In the genomic region with DNA sequence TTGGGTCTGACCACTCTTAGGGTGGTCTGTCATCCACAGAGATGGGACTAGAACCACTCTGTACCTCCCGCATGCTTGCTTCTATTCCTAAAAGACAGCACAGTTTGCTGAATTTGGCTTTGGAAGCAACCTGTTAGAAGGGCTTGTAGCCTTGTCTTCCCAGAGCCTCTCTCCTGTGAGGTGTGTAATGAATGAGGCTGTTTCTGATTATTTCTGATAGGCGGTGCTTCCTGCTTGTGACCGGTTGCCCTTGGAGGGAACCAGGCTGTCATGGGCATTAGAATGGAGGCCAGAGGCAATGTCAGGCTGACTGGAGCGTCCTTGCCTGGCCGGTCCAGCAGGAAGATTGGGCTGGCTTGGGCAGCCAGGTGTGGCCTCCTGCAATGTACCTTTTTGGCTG, we compare ENCODE assay signal across 8 mouse cellular contexts. TPM values are rescaled to one million over a fixed set of nuclear protein-coding genes. Genes with fewer than 3 reads are reported as not detected.
DNase-seq lines count a peak whose midpoint lies in the region; ATAC-seq and TF ChIP-seq lines count a peak whose summit lies in the region.
"Not testable (repeated sequence)": the region's sequence is repeated elsewhere in the genome, so short reads cannot be mapped to it uniquely, and the experiment has no call there.

No protein-coding gene starts in this region.

- H3K4me1 ChIP-seq in embryonic facial prominence, embryonic 15.5 days = peaks cover 43% of the 10 kb centered on the region
- peaks cover 49% of the 10 kb centered on the region for H3K4me1 ChIP-seq in heart, embryonic 10.5 days
- peaks cover 44% of the 10 kb centered on the region for H3K4me1 ChIP-seq in hindbrain, embryonic 15.5 days (replicated peaks)
- peaks cover 28% of the 10 kb centered on the region for H3K4me1 ChIP-seq in kidney, postnatal 0 days (replicated peaks; ENCODE audit: insufficient read depth, low read length)
- peaks cover 61 to 78% of the 10 kb centered on the region in 2 experiments for H3K4me1 ChIP-seq in liver, embryonic 14.5 days (replicated peaks; ENCODE audit: control insufficient read depth in 2 of 2, insufficient read depth in 2 of 2, low read length in 1 of 2)
- peaks cover 13% of the 10 kb centered on the region for H3K4me1 ChIP-seq in midbrain, embryonic 14.5 days (ENCODE audit: control insufficient read depth, insufficient read depth, low read length)
- H3K4me1 ChIP-seq in stomach, embryonic 15.5 days = peaks cover 35% of the 10 kb centered on the region

- H3K27ac ChIP-seq in embryonic facial prominence, embryonic 15.5 days (replicated peaks); midbrain, embryonic 14.5 days (replicated peaks; ENCODE audit: low read depth, low read length); stomach, embryonic 15.5 days: not testable (repeated sequence)
- H3K27ac ChIP-seq in heart, embryonic 10.5 days = peak overlapping the region; percentile 86
- H3K27ac ChIP-seq in hindbrain, embryonic 15.5 days (replicated peaks) = peak overlapping the region; percentile 23
- peak overlapping the region; percentile 60 for H3K27ac ChIP-seq in kidney, postnatal 0 days
- H3K27ac ChIP-seq in liver, embryonic 14.5 days = peak overlapping the region; percentile 83

- peak overlapping the region; percentile 94 for H3K4me2 ChIP-seq in embryonic facial prominence, embryonic 15.5 days (replicated peaks)
- H3K4me2 ChIP-seq in hindbrain, embryonic 15.5 days = peak overlapping the region; percentile 90
- peak overlapping the region; percentile 93 for H3K4me2 ChIP-seq in kidney, postnatal 0 days (ENCODE audit: low read length)
- H3K4me2 ChIP-seq in liver, embryonic 14.5 days (ENCODE audit: low read depth) = peak overlapping the region; percentile 99
- H3K4me2 ChIP-seq in midbrain, embryonic 14.5 days (ENCODE audit: low read length) = peak overlapping the region; percentile 93
- peak overlapping the region; percentile 96 for H3K4me2 ChIP-seq in stomach, embryonic 15.5 days

- H3K9me3 ChIP-seq in embryonic facial prominence, embryonic 15.5 days (replicated peaks); heart, embryonic 10.5 days; hindbrain, embryonic 15.5 days; kidney, postnatal 0 days (replicated peaks; ENCODE audit: low read length); liver, embryonic 14.5 days (ENCODE audit: control insufficient read depth, low read length); midbrain, embryonic 14.5 days (ENCODE audit: control insufficient read depth, low read length); stomach, embryonic 15.5 days: not testable (repeated sequence)

- H3K27me3 ChIP-seq in embryonic facial prominence, embryonic 15.5 days; hindbrain, embryonic 15.5 days; kidney, postnatal 0 days (ENCODE audit: insufficient read depth, low read length); liver, embryonic 14.5 days (ENCODE audit: control insufficient read depth, insufficient read depth, low read length); midbrain, embryonic 14.5 days (ENCODE audit: control insufficient read depth, insufficient read depth, low read length); stomach, embryonic 15.5 days (replicated peaks): not testable (repeated sequence)
- peaks cover 35% of the 10 kb centered on the region for H3K27me3 ChIP-seq in heart, embryonic 10.5 days (ENCODE audit: insufficient read depth, poor library complexity, severe bottlenecking)

- peak; percentile 58 for DNase-seq in adrenal gland, adult 2 months
- not testable (repeated sequence) for DNase-seq in heart, embryonic 10.5 days (ENCODE audit: low spot score); kidney, postnatal 0 days (ENCODE audit: low spot score); liver, embryonic 14.5 days (ENCODE audit: low read depth in 3 of 3, low spot score in 3 of 3); midbrain, embryonic 14.5 days

- whole genome bisulfite sequencing in embryonic facial prominence, embryonic 15.5 days = 37% methylated on average over 5 of the region's 5 CpGs
- WGBS in heart, embryonic 10.5 days = 57% methylated on average over 5 of the region's 5 CpGs
- WGBS in hindbrain, embryonic 15.5 days = 55% methylated on average over 5 of the region's 5 CpGs
- whole genome bisulfite sequencing in kidney, postnatal 0 days = 58% methylated on average over 5 of the region's 5 CpGs
- 33% methylated on average over 5 of the region's 5 CpGs for WGBS in liver, embryonic 14.5 days (ENCODE audit: insufficient replicate concordance)
- WGBS in midbrain, embryonic 14.5 days = 64% methylated on average over 3 of the region's 5 CpGs
- 55% methylated on average over 5 of the region's 5 CpGs for WGBS in stomach, embryonic 15.5 days

- H3K9ac ChIP-seq in embryonic facial prominence, embryonic 15.5 days; stomach, embryonic 15.5 days: not testable (repeated sequence)
- H3K9ac ChIP-seq in hindbrain, embryonic 15.5 days = peak overlapping the region; percentile 59
- peak overlapping the region; percentile 62 for H3K9ac ChIP-seq in kidney, postnatal 0 days (ENCODE audit: low read depth, low read length)
- H3K9ac ChIP-seq in liver, embryonic 14.5 days (replicated peaks) = peak overlapping the region; percentile 72
- H3K9ac ChIP-seq in midbrain, embryonic 14.5 days (replicated peaks; ENCODE audit: low read length) = peak overlapping the region; percentile 59; the same call in 1 of the 2 replicates

- not testable (repeated sequence) for TF ChIP-seq EP300 in liver, embryonic 14.5 days (IDR thresholded peaks at IDR 0.05; ENCODE audit: low read depth)

- H3K4me3 ChIP-seq in embryonic facial prominence, embryonic 15.5 days (replicated peaks) = peak overlapping the region; percentile 41
- H3K4me3 ChIP-seq in heart, embryonic 10.5 days = peak overlapping the region; percentile 69
- peak overlapping the region; percentile 50 for H3K4me3 ChIP-seq in hindbrain, embryonic 15.5 days
- peak overlapping the region; percentile 45 for H3K4me3 ChIP-seq in kidney, postnatal 0 days (replicated peaks; ENCODE audit: low read depth, low read length)
- H3K4me3 ChIP-seq in liver, embryonic 14.5 days (ENCODE audit: insufficient read depth in 1 of 2, low read depth in 2 of 2, low read length in 2 of 2) = peak overlapping the region; percentile 79 to 87
- peak overlapping the region; percentile 48 for H3K4me3 ChIP-seq in midbrain, embryonic 14.5 days (replicated peaks; ENCODE audit: low read depth, low read length)
- H3K4me3 ChIP-seq in stomach, embryonic 15.5 days (replicated peaks) = peak overlapping the region; percentile 48

- ATAC-seq in embryonic facial prominence, embryonic 15.5 days (ENCODE audit: insufficient number of reproducible peaks, low FRiP score, low TSS enrichment, low read depth); hindbrain, embryonic 15.5 days (ENCODE audit: low FRiP score, low read depth); kidney, postnatal 0 days (replicated peaks; ENCODE audit: low FRiP score, low read depth); liver, embryonic 14.5 days (ENCODE audit: insufficient read depth); midbrain, embryonic 14.5 days (ENCODE audit: low FRiP score, low TSS enrichment); stomach, embryonic 15.5 days (ENCODE audit: insufficient read depth, low FRiP score, low read depth): not testable (repeated sequence)

- TF ChIP-seq CTCF in kidney, postnatal 0 days (IDR thresholded peaks at IDR 0.05; ENCODE audit: low read depth); liver, embryonic 14.5 days (IDR thresholded peaks at IDR 0.05; ENCODE audit: low read depth): not testable (repeated sequence)

- H3K36me3 ChIP-seq in embryonic facial prominence, embryonic 15.5 days; heart, embryonic 10.5 days; hindbrain, embryonic 15.5 days; kidney, postnatal 0 days (ENCODE audit: insufficient read depth, low read length); liver, embryonic 14.5 days (replicated peaks; ENCODE audit: control insufficient read depth, insufficient read depth, low read depth); midbrain, embryonic 14.5 days (ENCODE audit: control insufficient read depth, insufficient read depth, low read length); stomach, embryonic 15.5 days: not testable (repeated sequence)

RNA-seq across cellular contexts. Expression of gene Notch3, which starts 52.2 kb away (rescaled TPM):
- 10 to 100 TPM in 1 of 2 experiments, 1 to 10 TPM in 1; 5.6 to 11.7 TPM for total RNA-seq in adrenal gland, adult 2 months (2021)
- 35.5 and 44.3 TPM in 2 replicates for polyA plus RNA-seq in adrenal gland, adult 2 months (2012; rRNA removed)
- polyA plus RNA-seq in embryonic facial prominence, embryonic 15.5 days (2015; fragmentation: Nextera tagmentation; extraction: Ambion mirVana) = 18.3 and 19.4 TPM in 2 replicates
- 5.7 and 13.7 TPM in 2 replicates for polyA plus RNA-seq in heart, embryonic 10.5 days (2016; fragmentation: Nextera tagmentation; extraction: Ambion mirVana)
- 8.2 and 10.5 TPM in 2 replicates for polyA plus RNA-seq in hindbrain, embryonic 15.5 days (2015; fragmentation: Nextera tagmentation; extraction: Ambion mirVana)
- 7.2 and 7.4 TPM in 2 replicates for polyA plus RNA-seq in kidney, postnatal 0 days (2015; fragmentation: Nextera tagmentation; extraction: Ambion mirVana)
- polyA plus RNA-seq in liver, embryonic 14.5 days (2012; rRNA removed) = 0.55 and 0.66 TPM in 2 replicates
- polyA plus RNA-seq in liver, embryonic 14.5 days (2014; fragmentation: Nextera tagmentation; extraction: Ambion mirVana) = 0.22 and 0.30 TPM in 2 replicates
- 10.5 and 11.2 TPM in 2 replicates for polyA plus RNA-seq in midbrain, embryonic 14.5 days (2014; fragmentation: Nextera tagmentation; extraction: Ambion mirVana)
- 13.1 and 14.2 TPM in 2 replicates for polyA plus RNA-seq in stomach, embryonic 15.5 days (2015; fragmentation: Nextera tagmentation; extraction: Ambion mirVana)
